Mouse (Mus musculus): Measurements from ENCODE around the gene Ceacam3.

- no peak for TF ChIP-seq CTCF (IDR thresholded peaks at IDR 0.05; ENCODE audit: low read depth, low read length)
- no peak for TF ChIP-seq GATA1 (IDR thresholded peaks at IDR 0.05; ENCODE audit: borderline replicate concordance, low read length)
- TF ChIP-seq TAL1 (conservative IDR thresholded peaks at IDR 0.05; ENCODE audit: low read depth, low read length), result no peak
These were observed 7.0 kb downstream of the Ceacam3 start for GRCm38 (mm10) chr7:17156885-17157677.
